Mouse (Mus musculus) thymus, postnatal 36 days (tissue): Measurements from ENCODE around the gene 2300003K06Rik.
"Not testable (repeated sequence)": the region's sequence is repeated elsewhere in the genome, so short reads cannot be mapped to it uniquely, and the experiment has no call there.

Experiments
- DNase-seq, 2 experiments: peaks; one replicate each; pipeline ENCODE4 v3.0.0; 2022; ENCODE audit warnings: mixed read lengths in 2 of 2

2300003K06Rik gene

GRCm38 (mm10) chr11:99837966-99838365 lies at the start of gene 2300003K06Rik:
Gene 2300003K06Rik, minus strand, starts transcription at chr11:99838066.
- no peak for DNase-seq

GRCm38 (mm10) chr11:99878887-99879286 lies 41.0 kb upstream of the 2300003K06Rik start, which contains the start of gene Gm11567:
Gene Gm11567, plus strand, starts transcription at chr11:99879187.
- not testable (repeated sequence) for DNase-seq

GRCm38 (mm10) chr11:99873089-99873488 lies 35.2 kb upstream of the 2300003K06Rik start, which contains the start of gene Krtap9-1:
Gene Krtap9-1, plus strand, starts transcription at chr11:99873389.
- DNase-seq = not testable (repeated sequence)

GRCm38 (mm10) chr11:99864176-99864575 lies 26.3 kb upstream of the 2300003K06Rik start, which contains the start of gene Gm11559:
Gene Gm11559, plus strand, starts transcription at chr11:99864476.
- not testable (repeated sequence) for DNase-seq

GRCm38 (mm10) chr11:99858761-99859160 lies 20.9 kb upstream of the 2300003K06Rik start:
- no peak for DNase-seq

GRCm38 (mm10) chr11:99857617-99858016 lies 19.8 kb upstream of the 2300003K06Rik start, which contains the start of gene Gm11568:
Gene Gm11568, plus strand, starts transcription at chr11:99857917.
- no peak for DNase-seq

GRCm38 (mm10) chr11:99854121-99854520 lies 16.3 kb upstream of the 2300003K06Rik start:
- no peak for DNase-seq

GRCm38 (mm10) chr11:99851508-99851907 lies 13.6 kb upstream of the 2300003K06Rik start, which contains the start of gene Krtap4-16:
Gene Krtap4-16, minus strand, starts transcription at chr11:99851608.
- no peak for DNase-seq

- no peak for DNase-seq
Observed at GRCm38 (mm10) chr11:99846746-99847145, 8.9 kb upstream of the 2300003K06Rik start.

- DNase-seq = no peak
Observed at GRCm38 (mm10) chr11:99842185-99842584, 4.3 kb upstream of the 2300003K06Rik start.

GRCm38 (mm10) chr11:99815566-99815965 lies 22.3 kb downstream of the 2300003K06Rik start, which contains the start of gene Gm11564:
Gene Gm11564, minus strand, starts transcription at chr11:99815666.
- DNase-seq = not testable (repeated sequence)

GRCm38 (mm10) chr11:99809792-99810191 lies 28.1 kb downstream of the 2300003K06Rik start, which contains the start of gene Krtap4-13:
Gene Krtap4-13, minus strand, starts transcription at chr11:99809892.
- DNase-seq = not testable (repeated sequence)

GRCm38 (mm10) chr11:99804346-99804745 lies 33.5 kb downstream of the 2300003K06Rik start, which contains the start of gene Gm11554:
Gene Gm11554, minus strand, starts transcription at chr11:99804446.
- DNase-seq = not testable (repeated sequence)

GRCm38 (mm10) chr11:99798832-99799231 lies 39.0 kb downstream of the 2300003K06Rik start, which contains the start of gene Gm11569:
Gene Gm11569, minus strand, starts transcription at chr11:99798932.
- not testable (repeated sequence) for DNase-seq

GRCm38 (mm10) chr11:99793367-99793766 lies 44.5 kb downstream of the 2300003K06Rik start, which contains the start of gene Gm11596:
Gene Gm11596, minus strand, starts transcription at chr11:99793467.
- no peak for DNase-seq
